Mouse (Mus musculus) gastrocnemius, postnatal 25 days (tissue): Measurements from ENCODE around the gene Rsph1. TPM values are rescaled to one million over a fixed set of nuclear protein-coding genes. Genes with fewer than 3 reads are reported as not detected.

ENCODE experiments used
- DNase-seq: peaks from one replicate; pipeline ENCODE4 v3.0.0; 2022
- total RNA-seq, 2 experiments: library from RNA; stranded (reverse); gene quantifications; 1 replicate in 1 of 2; 2 replicates in 1 of 2; pipeline ENCODE4 v1.2.3; 2021

Rsph1 gene
- total RNA-seq, 2 experiments from 2014 or later, result 8.0 to 10.2 TPM

GRCm38 (mm10) chr17:31257898-31258297 lies 19.3 kb downstream of the Rsph1 start:
- DNase-seq, result no peak

GRCm38 (mm10) chr17:31257149-31257548 lies 20.0 kb downstream of the Rsph1 start:
- no peak for DNase-seq

- peak; percentile 81 for DNase-seq
Observed at GRCm38 (mm10) chr17:31254463-31254931, 22.7 kb downstream of the Rsph1 start.

- DNase-seq, result no peak
Observed at GRCm38 (mm10) chr17:31253951-31254350, 23.2 kb downstream of the Rsph1 start.

- no peak for DNase-seq
Observed at GRCm38 (mm10) chr17:31247144-31247543, 30.0 kb downstream of the Rsph1 start.

- DNase-seq, result no peak
Observed at GRCm38 (mm10) chr17:31245321-31245720, 31.9 kb downstream of the Rsph1 start.

GRCm38 (mm10) chr17:31242764-31243163 lies 34.4 kb downstream of the Rsph1 start:
- DNase-seq, result no peak

GRCm38 (mm10) chr17:31241156-31241555 lies 36.0 kb downstream of the Rsph1 start:
- DNase-seq, result no peak

- no peak for DNase-seq
Observed at GRCm38 (mm10) chr17:31238234-31239020, 38.8 kb downstream of the Rsph1 start.

- no peak for DNase-seq
Observed at GRCm38 (mm10) chr17:31235915-31236314, 41.3 kb downstream of the Rsph1 start.

- no peak for DNase-seq
Observed at GRCm38 (mm10) chr17:31232251-31233010, 44.8 kb downstream of the Rsph1 start.

- DNase-seq, result no peak
Observed at GRCm38 (mm10) chr17:31231780-31232179, 45.4 kb downstream of the Rsph1 start.

- no peak for DNase-seq
Observed at GRCm38 (mm10) chr17:31226931-31227330, 50.3 kb downstream of the Rsph1 start.

- no peak for DNase-seq
Observed at GRCm38 (mm10) chr17:31226368-31226767, 50.8 kb downstream of the Rsph1 start.

GRCm38 (mm10) chr17:31224591-31224990 lies 52.6 kb downstream of the Rsph1 start:
- DNase-seq, result no peak

- no peak for DNase-seq
Observed at GRCm38 (mm10) chr17:31223835-31224234, 53.3 kb downstream of the Rsph1 start.

- DNase-seq, result no peak
Observed at GRCm38 (mm10) chr17:31222810-31223310, 54.3 kb downstream of the Rsph1 start.

GRCm38 (mm10) chr17:31216068-31216955 lies 60.9 kb downstream of the Rsph1 start:
- DNase-seq, result no peak

- DNase-seq, result no peak
Observed at GRCm38 (mm10) chr17:31211881-31212280, 65.3 kb downstream of the Rsph1 start.

GRCm38 (mm10) chr17:31210299-31210698 lies 66.9 kb downstream of the Rsph1 start:
- DNase-seq, result no peak

GRCm38 (mm10) chr17:31209376-31209930 lies 67.7 kb downstream of the Rsph1 start:
- DNase-seq, result no peak

- DNase-seq, result no peak
Observed at GRCm38 (mm10) chr17:31208654-31209053, 68.5 kb downstream of the Rsph1 start.
